Mouse (Mus musculus) CH12.LX (cell line): ENCODE data around the gene T2.

ENCODE experiments used
- BHLHE40 ChIP-seq: IDR thresholded peaks from 2 replicates; pipeline ENCODE4 v1.6.1; 2011; ENCODE audit warnings: mild to moderate bottlenecking, low read depth, low read length, improper control_type of control experiment
- CTCF ChIP-seq, 2 experiments: IDR thresholded peaks in 1 of 2; conservative IDR thresholded peaks in 1 of 2; 2 replicates each; pipeline ENCODE4 v1.5.1; 2011 to 2012; ENCODE audit warnings: low read depth in 2 of 2, low read length in 2 of 2, improper control_type of control experiment in 1 of 2, inconsistent platforms in 1 of 2, mild to moderate bottlenecking in 1 of 2, moderate library complexity in 1 of 2
- POLR2A ChIP-seq: IDR thresholded peaks from 2 replicates; pipeline ENCODE4 v1.6.1; 2011; ENCODE audit warnings: low read depth, mild to moderate bottlenecking, improper control_type of control experiment, low read length
- POLR2AphosphoS2 ChIP-seq: IDR thresholded peaks from 2 replicates; pipeline ENCODE4 v1.6.1; 2011; ENCODE audit warnings: low read depth, low read length, improper control_type of control experiment
- RCOR1 ChIP-seq: conservative IDR thresholded peaks from 2 replicates; pipeline ENCODE4 v1.6.1; 2012; ENCODE audit warnings: low read depth, mild to moderate bottlenecking, inconsistent platforms, low read length, improper control_type of control experiment

DNA sequence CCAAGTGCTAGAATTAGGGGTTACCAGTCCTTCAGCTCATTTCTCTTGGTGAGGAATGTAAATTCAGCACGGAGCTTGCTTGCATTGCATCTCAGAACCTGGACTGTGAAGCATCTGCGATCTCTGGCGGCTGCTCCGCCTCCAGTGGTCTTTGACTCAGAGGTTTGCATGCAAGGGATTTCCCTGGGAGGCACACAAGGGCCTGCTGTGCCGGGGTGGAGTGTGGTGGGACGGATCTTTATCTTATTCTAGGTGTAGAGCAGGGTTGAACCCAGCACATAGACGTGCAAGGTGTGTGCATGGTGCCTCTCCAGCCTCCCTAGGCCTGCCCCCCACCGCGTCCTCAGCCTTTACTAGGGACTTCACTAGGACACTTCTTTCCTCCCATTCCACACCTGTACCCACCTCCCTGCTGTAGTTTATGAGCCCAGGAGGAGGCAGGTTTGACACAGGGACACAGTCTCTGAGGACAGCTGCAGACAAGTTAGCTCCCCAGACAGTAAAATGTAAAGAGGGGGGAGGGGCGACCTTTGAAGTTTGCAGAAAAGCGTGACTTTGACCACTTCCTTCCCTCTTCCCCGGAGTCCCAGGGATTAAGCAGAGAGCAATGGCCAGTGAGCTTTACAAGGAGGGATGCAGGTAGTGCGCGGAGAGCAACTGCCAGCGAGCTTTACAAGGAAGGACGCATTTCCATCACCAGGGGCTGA is 53.0 kb downstream of the T2 start:
- no peak for TF ChIP-seq POLR2AphosphoS2
- peak; percentile 78 for TF ChIP-seq BHLHE40
- no peak for TF ChIP-seq CTCF (conservative IDR thresholded peaks at IDR 0.05 in 1 of 2, IDR thresholded peaks at IDR 0.05 in 1 of 2; ENCODE audit: low read depth in 2 of 2, low read length in 2 of 2)
- TF ChIP-seq RCOR1, result no peak
- no peak for TF ChIP-seq POLR2A
